Mouse (Mus musculus) stomach, embryonic 14.5 days (tissue): ENCODE data around the gene Nrip1. TPM values are rescaled to one million over a fixed set of nuclear protein-coding genes. Genes with fewer than 3 reads are reported as not detected.

Experiments used
- ATAC-seq: fragments of 200-750 bp; cut with Nextera tagmentation; 2 replicates; pipeline ENCODE4 v1.8.0; 2017; ENCODE audit warnings: low read depth, moderate TSS enrichment; ENCODE audit not compliant: insufficient number of reproducible peaks, insufficient read depth, low FRiP score
- H3K27ac ChIP-seq: fragments of 300-500 bp; sonication (generic); 2 replicates; pipeline ENCODE4 v1.5.1; 2014; ENCODE audit warnings: mild to moderate bottlenecking, low read length, moderate library complexity, mixed read lengths
- H3K27me3 ChIP-seq: fragments of 300-500 bp; sonication (generic); 2 replicates; pipeline ENCODE4 v1.6.1; 2014; ENCODE audit warnings: low read length, control low read depth, mixed read lengths; ENCODE audit not compliant: control insufficient read depth, insufficient read depth
- H3K36me3 ChIP-seq: fragments of 300-500 bp; sonication (generic); 2 replicates; pipeline ENCODE4 v1.6.1; 2014; ENCODE audit warnings: mild to moderate bottlenecking, control low read depth, low read length, moderate library complexity, mixed read lengths; ENCODE audit not compliant: control insufficient read depth, insufficient read depth
- H3K4me1 ChIP-seq: fragments of 300-500 bp; sonication (generic); 2 replicates; pipeline ENCODE4 v1.6.1; 2014; ENCODE audit warnings: low read length, control low read depth, mixed read lengths; ENCODE audit not compliant: control insufficient read depth, insufficient read depth
- H3K4me2 ChIP-seq: fragments of 300-500 bp; sonication (generic); replicated peaks from 2 replicates; pipeline ENCODE4 v1.6.1; 2014; ENCODE audit warnings: low read depth, low read length, control low read depth
- H3K4me3 ChIP-seq: fragments of 300-500 bp; sonication (generic); 2 replicates; pipeline ENCODE4 v1.5.1; 2014; ENCODE audit warnings: low read depth, low read length, control low read depth
- H3K9ac ChIP-seq: fragments of 300-500 bp; sonication (generic); replicated peaks from 2 replicates; pipeline ENCODE4 v1.6.1; 2014; ENCODE audit warnings: low read depth, mild to moderate bottlenecking, control low read depth, low read length, moderate library complexity, mixed read lengths
- H3K9me3 ChIP-seq: fragments of 300-500 bp; sonication (generic); 2 replicates; pipeline ENCODE4 v1.6.1; 2016; ENCODE audit warnings: low read depth, low read length, control low read depth; ENCODE audit not compliant: control insufficient read depth
- WGBS: fragments of 180-500 bp; shearing (Covaris S2); extraction: QIAGEN DNeasy Blood & Tissue Kit; methylation state at CpG from one replicate; pipeline ENCODE4 v1.1.7; 2014; 5-methylcytosine and 5-hydroxymethylcytosine counted together
- polyA plus RNA-seq: library from polyadenylated mRNA; unstranded; fragments of >200 nt; fragmentation: Nextera tagmentation; extraction: Ambion mirVana; gene quantifications from 2 replicates; pipeline ENCODE4 v1.2.1, GENCODE M21; 2014

Nrip1 gene
- polyA plus RNA-seq, 1 experiment from 2014 or later = 51.4 TPM

- H3K36me3 ChIP-seq = no peaks in the 10 kb centered on the region
- no peaks in the 10 kb centered on the region for H3K9me3 ChIP-seq
- no peak for ATAC-seq
- H3K9ac ChIP-seq = no peak overlapping the region
- no peaks in the 10 kb centered on the region for H3K27me3 ChIP-seq
- H3K4me1 ChIP-seq = no peaks in the 10 kb centered on the region
- no peak overlapping the region for H3K27ac ChIP-seq
- no peak overlapping the region for H3K4me2 ChIP-seq
- WGBS = 32% methylated on average over 2 of the region's 2 CpGs
- no peak overlapping the region for H3K4me3 ChIP-seq
Measured at GRCm38 (mm10) chr16:76265874-76266273, 107.8 kb downstream of the Nrip1 start.

- no peak overlapping the region for H3K4me2 ChIP-seq
- no peaks in the 10 kb centered on the region for H3K4me1 ChIP-seq
- H3K4me3 ChIP-seq = no peak overlapping the region
- ATAC-seq = no peak
- no peak overlapping the region for H3K9ac ChIP-seq
- H3K9me3 ChIP-seq = no peaks in the 10 kb centered on the region
- H3K36me3 ChIP-seq = no peaks in the 10 kb centered on the region
- H3K27ac ChIP-seq = no peak overlapping the region
- H3K27me3 ChIP-seq = no peaks in the 10 kb centered on the region
- WGBS = 50% methylated on average over 6 of the region's 6 CpGs
Measured at GRCm38 (mm10) chr16:76265301-76265700, 108.3 kb downstream of the Nrip1 start.

- no peak for ATAC-seq
- WGBS = 70% methylated on average over 3 of the region's 4 CpGs
Measured at GRCm38 (mm10) chr16:76263393-76263792, 110.2 kb downstream of the Nrip1 start.

GRCm38 (mm10) chr16:76260296-76260695 lies 113.3 kb downstream of the Nrip1 start:
- Histone ChIP-seq H3K4me2 (no peak overlapping the region), H3K36me3 (no peaks in the 10 kb centered on the region), H3K9ac (no peak overlapping the region), H3K27me3 (no peaks in the 10 kb centered on the region), H3K9me3 (no peaks in the 10 kb centered on the region), H3K4me1 (no peaks in the 10 kb centered on the region), H3K27ac (no peak overlapping the region), H3K4me3 (no peak overlapping the region)
- WGBS = 60% methylated on average over 6 of the region's 6 CpGs
- no peak for ATAC-seq

More at GRCm38 (mm10) chr16:76263393-76263792, 110.2 kb downstream of the Nrip1 start:
- Histone ChIP-seq H3K4me3 (no peak overlapping the region), H3K36me3 (no peaks in the 10 kb centered on the region), H3K4me1 (no peaks in the 10 kb centered on the region), H3K9me3 (no peaks in the 10 kb centered on the region), H3K4me2 (no peak overlapping the region), H3K9ac (no peak overlapping the region), H3K27ac (no peak overlapping the region), H3K27me3 (no peaks in the 10 kb centered on the region)

- Histone ChIP-seq H3K27me3 (no peaks in the 10 kb centered on the region), H3K36me3 (no peaks in the 10 kb centered on the region), H3K27ac (no peak overlapping the region), H3K9me3 (no peaks in the 10 kb centered on the region; the same call in 1 of the 2 replicates), H3K4me3 (no peak overlapping the region), H3K9ac (no peak overlapping the region), H3K4me2 (no peak overlapping the region), H3K4me1 (no peaks in the 10 kb centered on the region)
- 84% methylated on average over 10 of the region's 10 CpGs for WGBS
- no peak for ATAC-seq
Measured at GRCm38 (mm10) chr16:76251826-76252225, 121.8 kb downstream of the Nrip1 start.

GRCm38 (mm10) chr16:76249345-76250091 lies 124.1 kb downstream of the Nrip1 start:
- no peak overlapping the region for H3K9ac ChIP-seq
- no peak overlapping the region for H3K4me3 ChIP-seq
- H3K4me2 ChIP-seq = no peak overlapping the region
- H3K4me1 ChIP-seq = no peaks in the 10 kb centered on the region
- H3K27me3 ChIP-seq = no peaks in the 10 kb centered on the region
- ATAC-seq = no peak
- 73% methylated on average over 18 of the region's 18 CpGs for WGBS
- no peaks in the 10 kb centered on the region; the same call in 1 of the 2 replicates for H3K9me3 ChIP-seq
- no peaks in the 10 kb centered on the region for H3K36me3 ChIP-seq
- no peak overlapping the region for H3K27ac ChIP-seq

GRCm38 (mm10) chr16:76242850-76243249 lies 130.8 kb downstream of the Nrip1 start:
- H3K4me2 ChIP-seq = no peak overlapping the region
- no peaks in the 10 kb centered on the region for H3K36me3 ChIP-seq
- H3K4me3 ChIP-seq = no peak overlapping the region
- no peak overlapping the region for H3K27ac ChIP-seq
- H3K4me1 ChIP-seq = no peaks in the 10 kb centered on the region
- no peak overlapping the region for H3K9ac ChIP-seq
- H3K9me3 ChIP-seq = no peaks in the 10 kb centered on the region
- no peaks in the 10 kb centered on the region for H3K27me3 ChIP-seq
- ATAC-seq = no peak
- 93% methylated on average over 2 of the region's 2 CpGs for WGBS

- Histone ChIP-seq H3K4me2 (no peak overlapping the region), H3K9ac (no peak overlapping the region), H3K27ac (no peak overlapping the region), H3K4me1 (no peaks in the 10 kb centered on the region), H3K9me3 (no peaks in the 10 kb centered on the region), H3K27me3 (no peaks in the 10 kb centered on the region), H3K4me3 (no peak overlapping the region), H3K36me3 (no peaks in the 10 kb centered on the region)
- no peak for ATAC-seq
- 77% methylated on average over 4 of the region's 4 CpGs for WGBS
Measured at GRCm38 (mm10) chr16:76241266-76241665, 132.4 kb downstream of the Nrip1 start.

GRCm38 (mm10) chr16:76239353-76239752 lies 134.3 kb downstream of the Nrip1 start:
- Histone ChIP-seq H3K9me3 (no peaks in the 10 kb centered on the region), H3K36me3 (no peaks in the 10 kb centered on the region), H3K27me3 (no peaks in the 10 kb centered on the region), H3K9ac (no peak overlapping the region), H3K4me2 (no peak overlapping the region), H3K4me1 (no peaks in the 10 kb centered on the region), H3K4me3 (no peak overlapping the region), H3K27ac (no peak overlapping the region)
- 80% methylated on average over 8 of the region's 8 CpGs for WGBS
- no peak for ATAC-seq
